In the genomic region with DNA sequence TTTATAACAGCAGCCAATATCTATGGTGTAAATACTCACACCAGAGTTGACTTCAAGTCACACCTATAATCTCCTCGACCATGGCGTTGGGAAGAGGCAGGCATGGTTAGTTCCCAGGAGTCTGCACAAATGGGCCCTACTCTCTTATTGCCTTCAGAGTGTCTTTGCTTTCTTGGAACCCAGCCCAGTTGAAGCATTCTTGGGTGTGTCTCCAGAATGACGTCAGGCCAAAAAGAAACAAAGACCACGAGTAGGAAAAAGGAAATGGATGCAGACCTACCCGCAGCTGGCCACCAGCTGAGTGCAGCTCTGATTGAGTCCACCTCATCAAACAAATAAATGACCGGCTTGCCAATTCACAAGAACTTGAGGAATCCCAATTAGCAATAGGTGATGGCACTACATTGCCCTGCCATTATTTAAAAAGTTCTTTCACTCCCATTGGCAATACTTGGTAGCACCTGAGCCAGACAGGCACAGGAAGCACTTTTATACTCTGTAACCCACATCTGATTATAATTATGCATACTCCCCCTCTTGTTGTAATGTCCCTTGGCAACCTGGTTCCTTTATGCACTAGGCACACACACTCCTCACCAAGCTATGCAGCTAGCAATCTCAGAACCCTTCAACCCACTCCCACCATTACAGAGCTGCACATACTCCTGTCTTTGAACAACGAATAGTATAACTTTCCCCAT, we compare ENCODE assay signal across 10 mouse cellular contexts. TPM values are rescaled to one million over a fixed set of nuclear protein-coding genes. Genes with fewer than 3 reads are reported as not detected.
DNase-seq lines count a peak whose midpoint lies in the region; ATAC-seq lines count a peak whose summit lies in the region.
"Had no signal": no experiment of that assay in that cellular context is flagged by ENCODE, and none has a peak within 500 bp of the region (broad histone marks: within the 10 kb centered on the region; RNA-seq: fewer than 3 reads in every experiment).

No protein-coding gene starts in this region.

- H3K9me3 ChIP-seq in embryonic facial prominence, embryonic 11.5 days (replicated peaks; ENCODE audit: control insufficient read depth, low read length) = no peaks in the 10 kb centered on the region
- H3K9me3 ChIP-seq in embryonic facial prominence, embryonic 10.5 days = no peaks in the 10 kb centered on the region
- H3K9me3 ChIP-seq in intestine, embryonic 16.5 days (ENCODE audit: control insufficient read depth, low read length) = no peaks in the 10 kb centered on the region

- no peaks in the 10 kb centered on the region for H3K36me3 ChIP-seq in embryonic facial prominence, embryonic 11.5 days (replicated peaks; ENCODE audit: control insufficient read depth, insufficient read depth, low read depth, low read length)
- H3K36me3 ChIP-seq in embryonic facial prominence, embryonic 10.5 days (replicated peaks) = no peaks in the 10 kb centered on the region
- no peaks in the 10 kb centered on the region for H3K36me3 ChIP-seq in intestine, embryonic 16.5 days (ENCODE audit: control insufficient read depth, insufficient read depth, low read length)

- DNase-seq in embryonic facial prominence, embryonic 11.5 days (ENCODE audit: low spot score) = peak; percentile 3
- no peak for DNase-seq in embryonic facial prominence, embryonic 10.5 days (ENCODE audit: low spot score)
- peak; percentile 42 for DNase-seq in forelimb bud, embryonic 11.5 days (ENCODE audit: low read depth, low spot score)
- no peak for DNase-seq in neural tube, embryonic 10.5 days (ENCODE audit: extremely low spot score, low spot score)
- DNase-seq in spleen, postnatal 36 days (ENCODE audit: low spot score in 2 of 2) = no peak
- DNase-seq in cerebellum, adult 9-11 months = no peak
- DNase-seq: forebrain, postnatal 0 days had no signal

- H3K4me1 ChIP-seq in embryonic facial prominence, embryonic 11.5 days (ENCODE audit: control insufficient read depth, insufficient read depth, low read length) = no peaks in the 10 kb centered on the region
- no peaks in the 10 kb centered on the region for H3K4me1 ChIP-seq in embryonic facial prominence, embryonic 10.5 days
- peaks cover 8% of the 10 kb centered on the region; the same call in 1 of the 2 replicates for H3K4me1 ChIP-seq in intestine, embryonic 16.5 days (ENCODE audit: control insufficient read depth, insufficient read depth, low read length)

- no peaks in the 10 kb centered on the region for H3K27me3 ChIP-seq in embryonic facial prominence, embryonic 11.5 days (ENCODE audit: control insufficient read depth, insufficient read depth, low read length)
- no peaks in the 10 kb centered on the region for H3K27me3 ChIP-seq in embryonic facial prominence, embryonic 10.5 days (replicated peaks; ENCODE audit: low read depth, poor library complexity, severe bottlenecking)
- no peaks in the 10 kb centered on the region for H3K27me3 ChIP-seq in intestine, embryonic 16.5 days (replicated peaks; ENCODE audit: control insufficient read depth, insufficient read depth, low read length)

- no peak overlapping the region for H3K4me3 ChIP-seq in embryonic facial prominence, embryonic 11.5 days (ENCODE audit: low read depth, low read length)
- no peak overlapping the region for H3K4me3 ChIP-seq in embryonic facial prominence, embryonic 10.5 days
- H3K4me3 ChIP-seq in intestine, embryonic 16.5 days (ENCODE audit: low read length) = no peak overlapping the region

- no peak for ATAC-seq in embryonic facial prominence, embryonic 11.5 days (replicated peaks; ENCODE audit: insufficient number of reproducible peaks, low FRiP score, low TSS enrichment, low read depth)
- ATAC-seq in intestine, embryonic 16.5 days = peak; percentile 69
- ATAC-seq in megakaryocyte, adult 5-6 weeks (ENCODE audit: poor library complexity, severe bottlenecking) = peak; percentile 72
- ATAC-seq: forebrain, postnatal 0 days had no signal

- H3K27ac ChIP-seq in embryonic facial prominence, embryonic 11.5 days (replicated peaks; ENCODE audit: low read depth, low read length) = no peak overlapping the region
- no peak overlapping the region for H3K27ac ChIP-seq in embryonic facial prominence, embryonic 10.5 days (replicated peaks)
- H3K27ac ChIP-seq in intestine, embryonic 16.5 days (ENCODE audit: low read length) = peak overlapping the region; percentile 8; the same call in 1 of the 2 replicates
- H3K27ac ChIP-seq: liver, embryonic 14.5 days had no signal

- 76% methylated on average over 7 of the region's 7 CpGs for WGBS in embryonic facial prominence, embryonic 11.5 days
- WGBS in embryonic facial prominence, embryonic 10.5 days = 79% methylated on average over 7 of the region's 7 CpGs
- 37% methylated on average over 7 of the region's 7 CpGs for WGBS in intestine, embryonic 16.5 days

- H3K9ac ChIP-seq in embryonic facial prominence, embryonic 11.5 days (replicated peaks; ENCODE audit: low read length) = no peak overlapping the region
- no peak overlapping the region for H3K9ac ChIP-seq in intestine, embryonic 16.5 days (ENCODE audit: low read depth, low read length)
- H3K9ac ChIP-seq: forebrain, postnatal 0 days; liver, embryonic 14.5 days had no signal

- H3K4me2 ChIP-seq in embryonic facial prominence, embryonic 11.5 days (ENCODE audit: low read depth, low read length) = no peak overlapping the region
- no peak overlapping the region for H3K4me2 ChIP-seq in intestine, embryonic 16.5 days (ENCODE audit: low read depth, low read length)

RNA-seq across cellular contexts. Expression of gene Slc35f5, which starts 34.3 kb away (rescaled TPM):
- 32.1 and 35.0 TPM in 2 replicates for polyA plus RNA-seq in embryonic facial prominence, embryonic 11.5 days (2014; fragmentation: Nextera tagmentation; extraction: Ambion mirVana)
- 21.4 and 21.7 TPM in 2 replicates for polyA plus RNA-seq in embryonic facial prominence, embryonic 10.5 days (2016; fragmentation: Nextera tagmentation; extraction: Ambion mirVana)
- 49.1 and 53.0 TPM in 2 replicates for polyA plus RNA-seq in intestine, embryonic 16.5 days (2015; fragmentation: Nextera tagmentation; extraction: Ambion mirVana)
- 13.0 and 14.5 TPM in 2 replicates for total RNA-seq in megakaryocyte, adult 5-6 weeks (2015)
- total RNA-seq in megakaryocyte, adult 5-6 weeks (2017) = 7.1 and 8.1 TPM in 2 replicates

Comparison
In these comparisons a context has a peak if more than half of its experiments do, and no peak if none do; other contexts are left out.
1. DNase-seq: peak in embryonic facial prominence, embryonic 11.5 days (single experiment) and forelimb bud, embryonic 11.5 days (single experiment); none in embryonic facial prominence, embryonic 10.5 days (single experiment), neural tube, embryonic 10.5 days (single experiment), spleen, postnatal 36 days (0 of 2) and cerebellum, adult 9-11 months (single experiment).